Mouse (Mus musculus) CD8-positive naive resting alpha-beta T cell, adult 2 months (primary cell): ENCODE data around the gene Lrrc74a.

Source experiments
- DNase-seq, 2 experiments: peaks; one replicate each; pipeline ENCODE4 v3.0.0; 2022; ENCODE audit warnings: low read depth in 2 of 2, low spot score in 2 of 2

Gene Lrrc74a

GRCm38 (mm10) chr12:86734319-86734810, at the start of gene Lrrc74a:
Gene Lrrc74a, plus strand, starts transcription at chr12:86734369.
- DNase-seq, result no peak

GRCm38 (mm10) chr12:86685275-86685674, 48.9 kb upstream of the Lrrc74a start:
- DNase-seq, result no peak

DNA sequence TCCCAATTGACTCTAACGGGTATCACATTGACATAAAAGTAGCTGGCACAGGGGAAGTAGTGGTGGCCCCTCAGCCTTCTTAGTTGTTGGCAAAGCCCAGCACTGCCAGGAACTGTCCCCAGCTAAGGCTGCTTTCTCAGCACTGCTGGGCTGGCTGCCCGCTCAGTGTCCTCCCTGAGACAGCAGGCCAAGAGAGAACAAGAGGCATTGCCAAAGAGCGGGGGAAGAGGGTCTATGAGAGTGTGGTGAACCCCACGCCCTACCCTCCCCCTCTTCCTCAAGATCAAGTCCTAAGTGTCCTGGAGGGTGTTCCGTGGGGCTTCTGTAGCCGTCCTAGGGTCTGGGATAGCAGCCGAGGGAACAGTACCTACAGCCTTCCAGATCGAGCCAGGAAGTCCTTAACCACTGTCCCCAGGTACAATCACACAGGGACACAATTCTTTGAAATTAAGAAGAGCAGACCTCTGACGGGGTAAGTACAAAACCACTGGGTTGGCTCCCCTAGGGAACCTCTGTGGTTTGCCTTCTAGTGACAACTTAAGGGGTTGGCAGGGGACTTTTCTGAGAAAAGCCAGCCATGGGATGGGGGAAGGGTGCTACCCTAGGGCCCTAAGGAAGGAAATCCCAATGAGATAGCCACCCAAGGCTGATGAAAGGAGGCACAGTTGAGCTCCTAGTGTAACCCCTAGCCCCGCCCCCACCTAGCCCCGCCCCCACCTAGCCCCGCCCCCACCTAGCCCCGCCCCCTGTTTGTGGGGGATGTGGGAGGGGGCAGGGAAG, 47.4 kb upstream of the Lrrc74a start:
- DNase-seq, result peak; percentile 20 to 24

GRCm38 (mm10) chr12:86687445-86687955, 46.7 kb upstream of the Lrrc74a start:
- no peak for DNase-seq

- DNase-seq, result no peak
These were observed 46.1 kb upstream of the Lrrc74a start for GRCm38 (mm10) chr12:86687971-86688573.

GRCm38 (mm10) chr12:86688917-86689316, 45.3 kb upstream of the Lrrc74a start:
- no peak for DNase-seq

- no peak for DNase-seq
These were observed 43.3 kb upstream of the Lrrc74a start for GRCm38 (mm10) chr12:86690700-86691485.

DNA sequence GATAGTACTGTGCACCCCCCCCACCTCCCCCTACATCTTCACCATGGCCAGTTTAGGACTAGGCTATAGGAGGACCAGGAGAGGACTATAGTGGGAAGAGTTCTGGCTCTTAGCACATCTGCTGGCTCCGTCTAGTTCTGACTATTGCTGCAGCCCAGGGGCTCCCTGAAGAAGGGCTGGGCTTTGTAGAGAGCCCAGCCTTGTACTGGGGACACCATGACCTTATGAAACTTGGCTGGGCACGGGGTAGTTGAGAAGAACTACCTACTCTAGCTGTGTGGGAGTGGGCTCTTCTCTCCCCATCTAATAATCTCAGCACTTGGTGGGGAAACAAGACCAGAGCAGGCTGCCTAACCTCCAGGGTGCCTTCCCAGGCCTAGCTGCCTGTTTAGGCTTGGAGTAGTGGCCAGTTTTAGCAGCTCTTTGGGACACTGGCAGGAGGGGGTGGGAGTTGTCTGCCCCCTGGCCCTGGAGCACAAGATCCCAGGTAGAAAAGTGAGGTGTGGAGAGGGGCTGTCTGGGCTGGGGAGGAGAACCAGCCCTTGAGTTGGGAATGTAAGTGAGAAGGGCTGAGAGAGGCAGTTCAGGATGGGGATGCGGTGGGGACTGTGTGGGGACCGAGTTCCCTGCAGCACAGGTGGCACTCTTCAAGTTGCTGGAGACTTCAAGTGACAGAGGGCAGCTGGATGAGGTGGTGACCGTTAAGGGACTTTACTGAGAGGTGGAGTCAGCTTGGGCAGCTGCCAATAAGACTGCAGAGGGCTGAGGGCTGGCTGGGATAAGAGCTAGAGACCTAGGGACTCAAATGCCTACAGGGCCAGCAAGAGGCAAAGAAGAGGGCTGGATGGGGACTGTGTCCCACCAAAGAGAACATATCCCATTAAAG, 41.5 kb upstream of the Lrrc74a start:
- no peak for DNase-seq

- no peak for DNase-seq
These were observed 40.8 kb upstream of the Lrrc74a start for GRCm38 (mm10) chr12:86693389-86693788.

- no peak for DNase-seq
These were observed 39.7 kb upstream of the Lrrc74a start for GRCm38 (mm10) chr12:86694441-86694840.

GRCm38 (mm10) chr12:86697996-86698395, 36.2 kb upstream of the Lrrc74a start:
- no peak for DNase-seq

GRCm38 (mm10) chr12:86698537-86698936, 35.6 kb upstream of the Lrrc74a start:
- no peak for DNase-seq

DNA sequence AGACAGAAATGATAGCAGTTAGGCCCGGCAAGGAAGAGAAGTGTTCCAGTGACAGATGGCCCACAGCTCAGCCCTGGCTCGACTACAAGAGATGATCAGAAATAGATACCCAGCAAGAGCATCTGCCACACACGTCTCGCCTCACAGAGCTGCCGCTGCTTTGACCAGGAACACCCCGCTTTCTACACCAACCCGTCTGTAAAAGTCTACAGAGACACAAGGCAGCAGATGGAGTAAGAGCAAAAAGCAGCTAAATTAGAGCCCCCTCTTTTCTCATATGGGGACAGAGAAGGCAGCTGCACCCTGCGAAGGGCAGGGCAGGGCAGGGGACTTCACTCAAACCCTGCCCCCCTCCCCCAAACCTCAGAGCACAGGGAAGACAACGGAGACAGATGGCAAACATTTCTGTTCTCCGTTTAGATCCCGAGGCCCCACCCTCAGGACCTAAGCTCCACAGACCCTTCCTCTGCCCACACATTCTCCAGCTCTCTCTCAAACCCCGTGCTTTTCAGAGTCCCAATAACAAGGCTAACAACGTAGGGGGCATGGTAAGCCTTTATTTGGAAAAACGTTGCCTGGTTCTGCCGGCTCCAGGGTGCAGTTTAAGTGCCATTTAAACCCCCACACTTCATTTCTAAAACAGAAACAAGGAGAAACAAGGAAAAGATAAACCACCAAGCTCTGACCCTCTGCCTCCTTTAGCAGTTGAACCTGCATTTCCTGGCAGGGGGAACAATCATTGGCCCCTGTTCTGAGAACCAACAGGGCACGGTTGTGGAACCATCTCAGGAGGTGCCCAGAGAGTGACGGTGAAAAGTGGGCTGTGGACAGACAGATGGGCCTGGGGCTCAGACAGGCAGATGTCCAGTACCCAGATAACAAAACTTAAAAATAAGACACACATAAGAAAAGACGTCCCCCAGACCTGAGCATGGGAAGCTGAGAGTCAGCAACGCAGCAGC, 33.9 kb upstream of the Lrrc74a start:
- no peak for DNase-seq

DNA sequence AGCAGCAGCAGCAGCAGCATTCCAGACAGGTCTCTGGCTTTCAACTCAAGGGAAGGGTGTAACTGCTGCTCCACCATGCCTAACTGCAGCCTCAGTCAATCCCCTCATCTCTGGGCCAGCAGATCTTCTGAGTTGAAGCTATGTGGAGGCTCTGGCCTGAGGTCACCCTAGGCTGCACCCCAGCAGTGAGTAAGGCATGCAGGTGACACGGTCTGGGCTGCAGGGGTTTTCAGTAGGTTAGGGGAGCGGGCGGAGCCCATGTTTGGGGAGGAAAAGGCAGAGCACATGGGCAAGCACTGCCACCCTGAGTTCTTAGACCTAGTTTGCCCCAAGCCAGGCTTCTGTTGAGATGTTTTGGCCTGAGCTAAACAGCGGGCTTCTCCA, 33.2 kb upstream of the Lrrc74a start:
- DNase-seq, result no peak

- DNase-seq, result no peak
These were observed 32.7 kb upstream of the Lrrc74a start for GRCm38 (mm10) chr12:86701491-86701890.

DNA sequence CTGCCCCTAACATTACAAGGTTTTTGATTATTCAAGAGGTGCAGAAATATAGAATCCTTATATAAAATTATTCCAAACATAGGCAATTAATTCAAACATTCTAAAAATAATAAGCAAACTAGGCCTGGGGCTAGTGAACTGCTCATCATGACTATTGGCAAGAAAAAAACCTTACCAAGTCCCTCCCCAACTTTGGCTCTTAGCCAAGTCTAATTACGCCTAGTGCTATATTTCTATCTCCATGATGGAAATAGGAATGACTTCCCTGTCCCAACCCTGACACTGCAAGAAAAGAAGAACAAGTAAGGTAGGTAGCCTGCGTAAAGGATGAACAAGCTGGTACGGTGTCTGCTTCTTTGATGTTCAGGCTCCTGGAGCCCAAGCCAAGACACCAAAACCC, 31.5 kb upstream of the Lrrc74a start:
- no peak for DNase-seq

- no peak for DNase-seq
These were observed 28.3 kb upstream of the Lrrc74a start for GRCm38 (mm10) chr12:86705843-86706242.

DNA sequence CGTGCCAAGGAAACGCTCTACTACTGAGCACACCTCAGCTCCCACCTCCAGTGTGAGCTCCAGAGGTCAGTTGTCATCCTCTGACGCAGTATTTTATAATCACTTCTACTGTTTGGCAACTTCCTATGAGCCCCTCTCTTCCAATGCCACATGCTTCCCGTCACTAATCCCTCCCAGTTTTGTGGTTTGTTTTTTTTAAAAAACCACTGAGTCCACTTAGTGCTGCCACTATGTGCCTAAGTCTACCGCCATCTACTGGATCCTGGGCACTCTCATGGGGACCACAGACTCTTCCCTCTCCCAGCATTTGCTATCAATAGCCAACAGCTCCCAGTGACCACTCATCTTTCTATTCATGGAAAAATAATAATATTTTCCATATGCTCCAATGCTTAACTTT, 20.1 kb upstream of the Lrrc74a start:
- DNase-seq, result no peak

- peak; percentile 39 to 61 for DNase-seq
These were observed 18.8 kb upstream of the Lrrc74a start for GRCm38 (mm10) chr12:86715401-86715800.
